Comparison of ENCODE assay signal across 23 mouse cellular contexts in genomic region chr3:65372552-65372951, GRCm38 (mm10). TPM values are rescaled to one million over a fixed set of nuclear protein-coding genes. Genes with fewer than 3 reads are reported as not detected.
DNase-seq lines count a peak whose midpoint lies in the region; ATAC-seq and TF ChIP-seq lines count a peak whose summit lies in the region.
"Had no signal": no experiment of that assay in that cellular context is flagged by ENCODE, and none has a peak within 500 bp of the region (broad histone marks: within the 10 kb centered on the region; RNA-seq: fewer than 3 reads in every experiment).

No protein-coding gene starts in this region.

- DNase-seq in gastrocnemius, adult 2 months, result no peak
- DNase-seq in gastrocnemius, adult 18-20 months (ENCODE audit: low spot score), result no peak
- DNase-seq in liver, postnatal 0 days, result no peak
- no peak for DNase-seq in layer of hippocampus, postnatal 10 days (ENCODE audit: low spot score in 2 of 2)
- DNase-seq: adrenal gland, postnatal 10 days; adrenal gland, postnatal 36 days; cerebellum, adult 18-20 months; cerebellum, adult 9-10 months; cerebellum, postnatal 14 days; gastrocnemius, postnatal 25 days; heart, postnatal 10 days; heart, postnatal 4 days had no signal

- H3K9ac ChIP-seq in liver, postnatal 0 days (replicated peaks), result no peak overlapping the region
- no peak overlapping the region for H3K9ac ChIP-seq in liver, embryonic 12.5 days
- H3K9ac ChIP-seq: forebrain, embryonic 13.5 days; heart, embryonic 12.5 days; heart, embryonic 15.5 days; hindbrain, embryonic 14.5 days had no signal

- peaks cover 16% of the 10 kb centered on the region for H3K36me3 ChIP-seq in liver, postnatal 0 days (replicated peaks; ENCODE audit: insufficient read depth, low read length)
- H3K36me3 ChIP-seq in liver, embryonic 12.5 days, result peaks cover 67% of the 10 kb centered on the region

- peak overlapping the region; percentile 43; the same call in 1 of the 2 replicates for H3K27ac ChIP-seq in gastrocnemius, adult 2 months
- H3K27ac ChIP-seq in liver, postnatal 0 days (ENCODE audit: low read depth), result no peak overlapping the region
- H3K27ac ChIP-seq in liver, embryonic 12.5 days, result no peak overlapping the region
- H3K27ac ChIP-seq: forebrain, embryonic 13.5 days; heart, embryonic 15.5 days; hindbrain, embryonic 14.5 days; hindbrain, postnatal 0 days had no signal

- H3K9me3 ChIP-seq in liver, postnatal 0 days (ENCODE audit: low read length), result no peaks in the 10 kb centered on the region
- no peaks in the 10 kb centered on the region for H3K9me3 ChIP-seq in liver, embryonic 12.5 days (replicated peaks)
- H3K9me3 ChIP-seq: forebrain, embryonic 10.5 days; forebrain, embryonic 13.5 days; heart, embryonic 12.5 days; heart, embryonic 15.5 days had no signal

- no peaks in the 10 kb centered on the region for H3K27me3 ChIP-seq in liver, postnatal 0 days (ENCODE audit: insufficient read depth, low read length)
- H3K27me3 ChIP-seq in liver, embryonic 12.5 days (replicated peaks), result no peaks in the 10 kb centered on the region
- H3K27me3 ChIP-seq: forebrain, embryonic 13.5 days; heart, embryonic 12.5 days; heart, embryonic 15.5 days had no signal

- no peak overlapping the region for H3K4me3 ChIP-seq in gastrocnemius, adult 2 months
- H3K4me3 ChIP-seq in liver, postnatal 0 days (ENCODE audit: low read depth, low read length), result no peak overlapping the region
- no peak overlapping the region for H3K4me3 ChIP-seq in liver, embryonic 12.5 days
- H3K4me3 ChIP-seq: forebrain, embryonic 10.5 days; forebrain, embryonic 13.5 days; heart, embryonic 12.5 days; heart, embryonic 15.5 days had no signal

- intact Hi-C loops in gastrocnemius, adult 2 months (cut with DNase I), result no loop called here

- 69% methylated on average over 4 of the region's 4 CpGs for WGBS in liver, postnatal 0 days (ENCODE audit: insufficient replicate concordance)
- WGBS in liver, embryonic 12.5 days (ENCODE audit: insufficient replicate concordance), result 77% methylated on average over 4 of the region's 4 CpGs

- no peak overlapping the region for H3K4me2 ChIP-seq in liver, postnatal 0 days (ENCODE audit: low read depth, low read length)
- H3K4me2 ChIP-seq in liver, embryonic 12.5 days, result no peak overlapping the region
- H3K4me2 ChIP-seq: forebrain, embryonic 13.5 days; heart, embryonic 12.5 days; heart, embryonic 15.5 days; hindbrain, embryonic 14.5 days had no signal

- 0 out of 2 replicates have a peak, but pooled peaks have one; percentile 21 for ATAC-seq in liver, postnatal 0 days
- no peak for ATAC-seq in liver, embryonic 12.5 days
- peak; percentile 41 for ATAC-seq in megakaryocyte, adult 5-6 weeks (ENCODE audit: poor library complexity, severe bottlenecking)
- ATAC-seq: activated CD4-positive, CD25-positive, alpha-beta regulatory T cell, adult 4 months; forebrain, embryonic 13.5 days; forebrain, embryonic 16.5 days; hindbrain, postnatal 0 days; inflammation-experienced regulatory T-cells, adult 6 months had no signal

- TF ChIP-seq CTCF in gastrocnemius, adult 2 months (IDR thresholded peaks at IDR 0.05), result no peak
- TF ChIP-seq CTCF in liver, postnatal 0 days (IDR thresholded peaks at IDR 0.05; ENCODE audit: low read depth), result no peak

- H3K4me1 ChIP-seq in liver, postnatal 0 days (ENCODE audit: insufficient read depth), result no peaks in the 10 kb centered on the region
- H3K4me1 ChIP-seq in liver, embryonic 12.5 days, result no peaks in the 10 kb centered on the region
- H3K4me1 ChIP-seq: forebrain, embryonic 13.5 days had no signal

- TF ChIP-seq EP300 in liver, postnatal 0 days (IDR thresholded peaks at IDR 0.05; ENCODE audit: low read depth), result peak; percentile 28; the same call in 1 of the 2 replicates

RNA-seq across cellular contexts. Expression of gene Ssr3, which starts 19.9 kb away (rescaled TPM):
- total RNA-seq in gastrocnemius, adult 2 months (2021), result 100 to 1,000 TPM; 135 to 154 TPM
- 100 to 1,000 TPM; 132 to 153 TPM for total RNA-seq in gastrocnemius, adult 18-20 months (2021)
- 83.6 and 89.5 TPM in 2 replicates for polyA plus RNA-seq in liver, postnatal 0 days (2015; fragmentation: Nextera tagmentation; extraction: Ambion mirVana)
- 138 TPM in 2 replicates for polyA plus RNA-seq in liver, embryonic 12.5 days (2016; fragmentation: Nextera tagmentation; extraction: Ambion mirVana)
- total RNA-seq in megakaryocyte, adult 5-6 weeks (2015), result 220 and 234 TPM in 2 replicates
- total RNA-seq in megakaryocyte, adult 5-6 weeks (2017), result 214 and 228 TPM in 2 replicates
- total RNA-seq in layer of hippocampus, postnatal 10 days (2021), result 100 to 1,000 TPM; 116 to 124 TPM
